Mouse (Mus musculus) urinary bladder, postnatal 25 days (tissue): ENCODE results near the gene Ncoa1.
"Not testable (repeated sequence)": the region's sequence is repeated elsewhere in the genome, so short reads cannot be mapped to it uniquely, and the experiment has no call there.

ENCODE experiments used
- DNase-seq: peaks from one replicate; pipeline ENCODE4 v3.0.0; 2022; ENCODE audit warnings: low spot score

The Ncoa1 gene

GRCm38 (mm10) chr12:4396221-4396620, 80.8 kb downstream of the Ncoa1 start:
- no peak for DNase-seq

GRCm38 (mm10) chr12:4392590-4392989, 84.4 kb downstream of the Ncoa1 start:
- DNase-seq: no peak

GRCm38 (mm10) chr12:4392074-4392473, 84.9 kb downstream of the Ncoa1 start:
- no peak for DNase-seq

GRCm38 (mm10) chr12:4391256-4391655, 85.7 kb downstream of the Ncoa1 start:
- DNase-seq: no peak

GRCm38 (mm10) chr12:4390721-4391120, 86.3 kb downstream of the Ncoa1 start:
- no peak for DNase-seq

- DNase-seq: no peak
Observed at GRCm38 (mm10) chr12:4386077-4386719, 90.8 kb downstream of the Ncoa1 start.

- no peak for DNase-seq
Observed at GRCm38 (mm10) chr12:4383061-4383460, 93.9 kb downstream of the Ncoa1 start.

GRCm38 (mm10) chr12:4379298-4379957, 97.6 kb downstream of the Ncoa1 start:
- no peak for DNase-seq

- no peak for DNase-seq
Observed at GRCm38 (mm10) chr12:4376475-4376874, 100.5 kb downstream of the Ncoa1 start.

- DNase-seq: no peak
Observed at GRCm38 (mm10) chr12:4374816-4375493, 102.0 kb downstream of the Ncoa1 start.

- no peak for DNase-seq
Observed at GRCm38 (mm10) chr12:4371406-4371805, 105.6 kb downstream of the Ncoa1 start.

GRCm38 (mm10) chr12:4365951-4366350, 111.0 kb downstream of the Ncoa1 start:
- no peak for DNase-seq

GRCm38 (mm10) chr12:4359475-4359874, 117.5 kb downstream of the Ncoa1 start:
- DNase-seq: no peak

- not testable (repeated sequence) for DNase-seq
Observed at GRCm38 (mm10) chr12:4358653-4359052, 118.3 kb downstream of the Ncoa1 start.

- no peak for DNase-seq
Observed at GRCm38 (mm10) chr12:4358100-4358499, 118.9 kb downstream of the Ncoa1 start.

- DNase-seq: peak; percentile 9
Observed at GRCm38 (mm10) chr12:4356834-4357445, 120.0 kb downstream of the Ncoa1 start.

GRCm38 (mm10) chr12:4355019-4355730, 121.8 kb downstream of the Ncoa1 start:
- no peak for DNase-seq

- no peak for DNase-seq
Observed at GRCm38 (mm10) chr12:4343216-4343615, 133.8 kb downstream of the Ncoa1 start.

GRCm38 (mm10) chr12:4342087-4342486, 134.9 kb downstream of the Ncoa1 start:
- no peak for DNase-seq

GRCm38 (mm10) chr12:4340325-4340924, 136.6 kb downstream of the Ncoa1 start:
- no peak for DNase-seq

GRCm38 (mm10) chr12:4323604-4324003, 153.4 kb downstream of the Ncoa1 start:
- DNase-seq: no peak

GRCm38 (mm10) chr12:4322227-4322626, 154.8 kb downstream of the Ncoa1 start:
- no peak for DNase-seq
